ENCODE assay signal across 8 mouse cellular contexts in the genomic region with DNA sequence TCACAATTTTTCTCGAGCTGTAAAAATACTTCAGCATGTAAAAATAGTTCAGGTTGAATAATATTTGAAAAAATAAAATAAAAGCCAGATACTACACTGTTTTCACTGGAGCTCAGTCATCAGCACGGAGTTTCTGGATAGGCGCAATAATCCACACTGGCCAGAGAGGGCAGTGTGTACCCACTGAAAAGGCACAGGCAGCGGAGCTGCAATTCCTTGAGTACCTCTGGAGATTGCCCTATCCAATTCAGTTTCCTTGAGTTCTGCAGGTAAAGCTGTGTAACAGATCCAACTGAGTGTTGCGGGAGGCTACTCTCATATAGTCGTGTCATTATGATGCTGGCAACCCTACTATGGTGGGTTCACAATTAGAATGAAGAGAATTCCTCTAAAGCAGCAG. TPM values are rescaled to one million over a fixed set of nuclear protein-coding genes. Genes with fewer than 3 reads are reported as not detected.
A peak's percentile ranks its signal among the peaks of the same experiment; 100 is the strongest.
DNase-seq lines count a peak whose midpoint lies in the region; ATAC-seq and TF ChIP-seq lines count a peak whose summit lies in the region.

No protein-coding gene starts in this region.

- peak; percentile 56 for ATAC-seq in kidney, embryonic 14.5 days (ENCODE audit: low FRiP score, low TSS enrichment)
- peak; percentile 48; the same call in 1 of the 2 replicates for ATAC-seq in limb, embryonic 13.5 days (ENCODE audit: low FRiP score, low read depth)
- ATAC-seq in monocyte, adult 5-6 weeks (replicated peaks; ENCODE audit: insufficient number of reproducible peaks, low FRiP score, low TSS enrichment, poor library complexity, severe bottlenecking) = peak; percentile 96

- 0 out of 2 replicates have a peak, but pooled peaks cover 3% of the 10 kb centered on the region for H3K4me1 ChIP-seq in bone marrow macrophage, adult 2 months (ENCODE audit: control insufficient read depth, insufficient read depth, low read length)
- no peaks in the 10 kb centered on the region for H3K4me1 ChIP-seq in embryonic fibroblast, embryonic 13.5 days (ENCODE audit: control insufficient read depth, insufficient read depth, low read length)
- H3K4me1 ChIP-seq in heart, embryonic 10.5 days = peaks cover 6% of the 10 kb centered on the region
- no peaks in the 10 kb centered on the region for H3K4me1 ChIP-seq in kidney, embryonic 14.5 days (ENCODE audit: control insufficient read depth, insufficient read depth, low read length)
- 0 out of 2 replicates have a peak, but pooled peaks cover 8% of the 10 kb centered on the region for H3K4me1 ChIP-seq in limb, embryonic 13.5 days

- TF ChIP-seq CTCF in bone marrow macrophage, adult 2 months (IDR thresholded peaks at IDR 0.05; ENCODE audit: low read depth, low read length) = peak; percentile 56
- peak; percentile 77 for TF ChIP-seq CTCF in embryonic fibroblast, embryonic 13.5 days (IDR thresholded peaks at IDR 0.05; ENCODE audit: borderline replicate concordance, insufficient read depth, low read length)

- peaks cover 19% of the 10 kb centered on the region for H3K27me3 ChIP-seq in heart, embryonic 10.5 days (ENCODE audit: insufficient read depth, poor library complexity, severe bottlenecking)
- no peaks in the 10 kb centered on the region; the same call in 1 of the 2 replicates for H3K27me3 ChIP-seq in kidney, embryonic 14.5 days (ENCODE audit: control insufficient read depth, insufficient read depth, low read length)
- H3K27me3 ChIP-seq in limb, embryonic 13.5 days = peaks cover 9% of the 10 kb centered on the region

- 1% methylated on average over 6 of the region's 6 CpGs for WGBS in heart, embryonic 10.5 days
- 1% methylated on average over 6 of the region's 6 CpGs for WGBS in kidney, embryonic 14.5 days
- WGBS in limb, embryonic 13.5 days = 0% methylated on average over 6 of the region's 6 CpGs

- no peak overlapping the region for H3K9ac ChIP-seq in kidney, embryonic 14.5 days (ENCODE audit: low read depth, low read length)
- no peak overlapping the region for H3K9ac ChIP-seq in limb, embryonic 13.5 days

- H3K4me2 ChIP-seq in kidney, embryonic 14.5 days (replicated peaks; ENCODE audit: low read depth, low read length) = peak overlapping the region; percentile 38
- peak overlapping the region; percentile 54 for H3K4me2 ChIP-seq in limb, embryonic 13.5 days (replicated peaks)

- TF ChIP-seq POLR2A in bone marrow macrophage, adult 2 months (IDR thresholded peaks at IDR 0.05; ENCODE audit: borderline replicate concordance, low read depth, low read length) = no peak
- no peak for TF ChIP-seq POLR2A in embryonic fibroblast, embryonic 13.5 days (IDR thresholded peaks at IDR 0.05; ENCODE audit: low read depth, low read length)

- no peak overlapping the region for H3K27ac ChIP-seq in bone marrow macrophage, adult 2 months (ENCODE audit: insufficient read depth, low read depth, low read length)
- H3K27ac ChIP-seq in embryonic fibroblast, embryonic 13.5 days (ENCODE audit: insufficient read depth, low read length) = no peak overlapping the region
- H3K27ac ChIP-seq in heart, embryonic 10.5 days = no peak overlapping the region
- H3K27ac ChIP-seq in kidney, embryonic 14.5 days (ENCODE audit: low read depth, low read length) = no peak overlapping the region
- H3K27ac ChIP-seq in limb, embryonic 13.5 days = no peak overlapping the region

- H3K9me3 ChIP-seq in heart, embryonic 10.5 days = no peaks in the 10 kb centered on the region
- H3K9me3 ChIP-seq in kidney, embryonic 14.5 days (ENCODE audit: control insufficient read depth, low read length) = no peaks in the 10 kb centered on the region
- H3K9me3 ChIP-seq in limb, embryonic 13.5 days = no peaks in the 10 kb centered on the region

- H3K4me3 ChIP-seq in bone marrow macrophage, adult 2 months (ENCODE audit: insufficient read depth, low read length) = no peak overlapping the region
- H3K4me3 ChIP-seq in embryonic fibroblast, embryonic 13.5 days (ENCODE audit: insufficient read depth, low read length) = no peak overlapping the region
- no peak overlapping the region; the same call in 1 of the 2 replicates for H3K4me3 ChIP-seq in heart, embryonic 10.5 days
- H3K4me3 ChIP-seq in kidney, embryonic 14.5 days (ENCODE audit: low read length) = peak overlapping the region; percentile 23; the same call in 1 of the 2 replicates
- H3K4me3 ChIP-seq in limb, embryonic 13.5 days = peak overlapping the region; percentile 22

- DNase-seq in CD4-positive, CD25-positive, alpha-beta regulatory T cell, adult 2 months (ENCODE audit: low read depth, low spot score) = peak; percentile 85
- peak; percentile 82 for DNase-seq in heart, embryonic 10.5 days (ENCODE audit: low spot score)
- DNase-seq in spleen, postnatal 36 days (ENCODE audit: low spot score in 2 of 2) = peak; percentile 40 to 54

- no peaks in the 10 kb centered on the region for H3K36me3 ChIP-seq in heart, embryonic 10.5 days
- no peaks in the 10 kb centered on the region for H3K36me3 ChIP-seq in kidney, embryonic 14.5 days (ENCODE audit: control insufficient read depth, insufficient read depth, low read length)
- no peaks in the 10 kb centered on the region for H3K36me3 ChIP-seq in limb, embryonic 13.5 days

RNA-seq across cellular contexts. Expression of a gene that starts 1.7 kb away (rescaled TPM):
- 0.37 and 0.38 TPM in 2 replicates for polyA plus RNA-seq in bone marrow macrophage, adult 2 months (2012; ENCODE audit: insufficient read depth, insufficient read length, missing spikeins)
- 10.4 and 16.1 TPM in 2 replicates for polyA plus RNA-seq in embryonic fibroblast, embryonic 13.5 days (2011; ENCODE audit: insufficient read length, low read depth, missing spikeins)
- 4.9 and 6.9 TPM in 2 replicates for polyA plus RNA-seq in heart, embryonic 10.5 days (2016; fragmentation: Nextera tagmentation; extraction: Ambion mirVana)
- polyA plus RNA-seq in kidney, embryonic 14.5 days (2014; fragmentation: Nextera tagmentation; extraction: Ambion mirVana) = 23.0 and 31.6 TPM in 2 replicates
- 9.6 and 11.3 TPM in 2 replicates for polyA plus RNA-seq in limb, embryonic 13.5 days (2015; fragmentation: Nextera tagmentation; extraction: Ambion mirVana)
- total RNA-seq in monocyte, adult 5-6 weeks (2017) = 0.39 to 1.4 TPM (median 0.86 TPM) in 3 replicates

Comparison
In these comparisons a context has a peak if more than half of its experiments do, and no peak if none do; other contexts are left out.
1. H3K4me3 ChIP-seq: peak in kidney, embryonic 14.5 days (single experiment) and limb, embryonic 13.5 days (single experiment); none in bone marrow macrophage, adult 2 months (single experiment), embryonic fibroblast, embryonic 13.5 days (single experiment) and heart, embryonic 10.5 days (single experiment).
2. Peak in every context shown above with its lines, with median percentiles within 50 percentile points of each other: DNase-seq and ATAC-seq.